Mouse (Mus musculus): ENCODE results near the gene B9d1.

DNA sequence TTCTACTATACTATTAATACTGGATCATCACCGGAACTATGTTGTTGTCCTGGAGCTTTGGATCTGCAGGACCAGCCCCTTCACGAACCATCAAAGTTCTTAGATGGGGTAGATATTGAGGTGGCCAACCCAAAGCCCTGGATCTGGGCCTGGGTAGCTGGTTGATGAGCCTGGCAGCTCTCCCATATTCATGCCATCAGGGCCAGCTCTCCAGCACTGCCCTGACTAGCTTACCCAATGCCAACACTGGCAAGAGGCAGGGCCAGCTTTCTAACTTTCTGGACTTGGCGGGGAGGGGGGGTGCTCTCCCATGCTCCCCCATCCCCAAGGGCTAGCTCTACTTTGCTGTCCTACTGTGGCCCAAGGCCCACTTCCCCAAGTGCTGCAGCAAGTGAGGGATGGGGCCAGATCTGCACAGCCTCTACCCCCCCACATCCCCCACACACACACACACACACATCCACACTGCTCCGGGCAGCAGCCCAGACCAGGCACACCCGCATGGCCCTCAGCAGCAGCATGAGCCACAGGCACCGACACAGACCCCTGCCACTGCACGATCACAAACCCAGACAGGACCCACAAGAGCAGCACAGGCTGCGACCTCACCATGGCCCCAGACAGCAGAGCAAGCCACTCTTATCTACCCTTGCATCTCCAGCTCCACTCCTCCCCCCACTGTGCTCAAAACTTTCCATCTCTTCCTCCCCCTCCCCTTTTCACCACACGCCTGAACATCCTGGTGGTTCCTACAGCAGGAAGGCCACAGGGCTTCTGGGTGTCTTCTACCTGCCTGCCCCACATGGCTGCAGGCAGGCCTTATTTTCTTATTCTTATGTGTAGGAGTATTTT is 23.5 kb upstream of the B9d1 start:
- TF ChIP-seq CTCF (IDR thresholded peaks at IDR 0.05; ENCODE audit: extremely low read depth, insufficient read length, insufficient replicate concordance, low read depth, low read length) (no peak), POLR2A (IDR thresholded peaks at IDR 0.05; ENCODE audit: low read depth, low read length) (no peak)
